Mouse (Mus musculus): ENCODE measurements around the gene Tcf12. TPM values are rescaled to one million over a fixed set of nuclear protein-coding genes. Genes with fewer than 3 reads are reported as not detected.
A peak's percentile ranks its signal among the peaks of the same experiment; 100 is the strongest.

The Tcf12 gene
- total RNA-seq, 2 experiments from 2014 or later = 80.3 to 91.0 TPM

- DNase-seq = no peak
Observed at GRCm38 (mm10) chr9:72088893-72089611, 22.6 kb downstream of the Tcf12 start.

- no peak for DNase-seq
Observed at GRCm38 (mm10) chr9:72085017-72085416, 26.7 kb downstream of the Tcf12 start.

DNA sequence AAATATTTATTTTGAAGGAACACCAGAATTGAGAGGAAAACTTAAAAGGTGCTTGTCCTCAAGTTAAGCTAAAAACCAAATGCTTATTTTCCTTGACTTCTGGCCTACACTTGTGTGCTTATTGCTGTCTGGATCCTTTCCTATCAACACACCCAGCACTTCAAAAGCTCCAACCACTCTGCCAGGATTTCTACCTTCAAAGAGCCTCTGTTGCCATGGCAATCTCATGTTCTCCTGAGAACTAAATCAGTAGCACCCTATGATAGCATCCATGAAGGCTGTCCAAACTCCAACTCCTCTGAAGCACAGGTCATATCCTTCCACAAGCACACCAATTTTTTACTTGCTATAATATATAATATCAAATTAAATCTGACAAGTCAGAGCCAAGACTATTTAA lies 27.5 kb downstream of the Tcf12 start:
- DNase-seq = peak in 1 of 2 experiments; percentile 11

DNA sequence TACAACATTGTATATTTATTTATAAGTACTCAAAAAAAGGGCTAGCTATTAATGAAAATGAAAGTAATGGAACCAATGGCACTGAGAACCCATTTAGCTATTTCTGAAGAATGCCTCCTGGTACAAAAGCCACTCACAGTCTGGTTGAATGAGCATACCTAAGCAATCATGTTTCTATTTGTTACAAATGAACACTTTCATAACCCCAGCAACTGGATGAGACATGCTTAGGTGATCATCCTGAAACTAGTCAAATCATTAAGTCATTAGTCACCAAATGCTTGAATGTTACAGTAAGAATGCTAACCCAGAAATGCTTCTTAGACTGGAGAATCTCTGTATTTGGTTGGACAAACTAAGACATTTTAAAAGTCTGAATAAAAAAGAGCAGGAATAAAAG lies 35.5 kb downstream of the Tcf12 start:
- DNase-seq = no peak

DNA sequence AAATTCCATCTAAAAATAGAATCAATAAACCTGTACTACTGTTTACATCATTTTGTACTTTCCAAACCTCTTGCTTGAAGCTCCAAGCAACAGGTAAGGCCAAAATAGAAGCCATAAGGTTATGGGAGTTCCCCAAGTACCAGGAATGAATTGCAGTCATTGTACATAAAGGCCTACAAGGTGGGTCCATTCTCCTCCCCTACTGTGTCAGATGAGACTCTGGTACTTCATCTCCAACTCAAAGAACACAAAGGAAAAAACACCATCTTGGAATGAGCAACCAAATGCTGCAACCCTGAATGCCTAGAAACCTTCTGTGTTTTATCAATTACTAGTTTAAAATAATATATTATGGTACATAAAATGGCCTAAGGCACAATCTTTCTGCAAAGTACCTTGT lies 45.5 kb downstream of the Tcf12 start:
- DNase-seq = no peak

- DNase-seq = no peak
Observed at GRCm38 (mm10) chr9:72053144-72053543, 58.5 kb downstream of the Tcf12 start.

DNA sequence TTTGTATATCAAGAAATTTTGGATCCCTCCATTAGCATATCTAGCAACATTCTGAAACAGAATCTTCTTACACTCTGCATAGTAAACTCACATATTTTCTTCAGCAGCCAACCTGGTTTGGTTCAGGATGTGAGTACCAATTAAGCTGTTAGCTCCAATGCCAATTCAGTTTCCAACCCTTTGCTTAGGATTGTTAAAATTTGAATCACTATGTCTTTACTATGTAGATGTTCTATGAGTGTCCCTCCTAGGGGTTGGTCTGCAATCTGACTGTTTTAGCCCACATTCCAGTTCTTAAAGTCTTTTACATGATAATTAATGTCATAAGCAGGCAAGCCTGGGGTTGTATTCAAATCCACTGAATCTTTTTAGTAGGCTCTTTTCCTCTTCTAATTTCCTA lies 71.5 kb downstream of the Tcf12 start:
- no peak for DNase-seq

DNA sequence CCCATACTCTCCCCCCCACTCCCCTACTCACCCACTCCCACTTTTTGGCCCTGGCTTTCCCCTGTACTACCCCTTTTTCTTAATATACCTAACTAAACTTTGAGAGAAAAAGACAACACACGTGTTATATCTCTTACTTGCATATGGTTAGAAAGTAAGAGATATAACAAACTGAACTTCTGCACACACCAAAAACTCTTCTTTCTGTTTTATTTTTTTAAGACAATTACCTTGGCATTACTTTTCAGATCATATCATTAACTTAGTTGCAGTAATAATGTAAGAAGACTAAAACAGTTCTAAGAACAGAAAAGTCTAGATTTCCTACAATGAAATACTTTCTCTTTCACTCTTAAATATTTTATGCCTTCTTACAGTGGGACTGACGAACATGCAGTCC lies 72.3 kb downstream of the Tcf12 start:
- DNase-seq = no peak

DNA sequence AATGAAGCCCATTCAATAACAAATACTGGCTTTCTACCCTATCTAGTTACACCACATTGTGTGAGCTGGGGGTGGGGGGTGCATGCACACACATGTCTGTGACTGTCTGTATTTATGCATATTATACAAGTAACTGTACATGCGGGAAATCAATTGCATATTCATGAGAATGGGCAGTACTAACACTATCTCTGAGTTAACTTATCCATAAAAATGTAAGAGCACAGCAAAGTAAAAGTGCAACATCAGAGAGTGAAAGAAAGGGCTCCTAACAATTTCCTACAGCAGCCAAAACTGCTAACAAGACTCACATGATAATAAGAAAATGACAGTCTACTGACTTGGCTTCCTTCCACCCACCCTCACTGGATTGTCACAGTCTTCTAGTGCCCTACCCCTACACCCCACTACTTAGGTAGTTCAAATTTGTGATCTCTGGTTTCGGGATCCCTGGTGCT lies 74.6 kb downstream of the Tcf12 start:
- DNase-seq = no peak

DNA sequence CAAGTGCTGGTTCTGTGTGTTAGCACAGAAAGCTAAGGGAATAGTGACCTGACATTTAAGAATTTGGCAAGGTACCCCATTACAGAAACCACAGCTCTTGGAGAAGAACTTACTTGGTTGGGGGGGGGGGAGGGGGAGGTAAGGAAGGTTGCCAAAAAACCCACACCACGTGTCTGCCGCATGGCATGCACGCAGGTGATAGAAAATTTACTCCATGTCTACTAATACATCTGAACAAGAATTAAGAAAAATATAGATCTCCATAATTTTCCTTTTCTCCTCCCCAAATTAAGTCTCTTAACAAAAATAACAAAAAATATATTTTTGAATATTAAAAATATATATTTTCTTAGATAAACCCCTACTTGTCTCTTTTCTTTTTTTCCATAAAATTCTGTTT lies 75.4 kb downstream of the Tcf12 start:
- DNase-seq = no peak

DNA sequence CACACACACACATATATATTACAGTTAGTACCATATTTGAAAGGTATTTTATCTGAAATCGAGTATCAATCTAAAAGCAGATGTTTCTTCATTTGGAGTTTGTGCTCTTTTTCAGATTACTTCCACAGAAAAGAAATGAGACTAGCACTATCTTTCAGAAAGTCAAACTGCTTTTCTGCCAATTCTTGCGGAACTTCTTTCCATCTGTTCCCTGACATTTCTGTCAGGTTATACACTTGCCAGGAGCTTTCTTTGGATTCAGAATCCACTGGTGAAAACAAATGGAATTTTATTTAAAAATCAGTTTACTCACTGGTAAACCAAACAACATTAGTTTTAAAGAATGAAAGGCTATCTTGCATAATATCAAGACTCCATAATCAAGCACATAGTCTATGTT lies 78.4 kb downstream of the Tcf12 start:
- no peak for DNase-seq

- no peak for DNase-seq
Observed at GRCm38 (mm10) chr9:72030274-72030673, 81.4 kb downstream of the Tcf12 start.

DNA sequence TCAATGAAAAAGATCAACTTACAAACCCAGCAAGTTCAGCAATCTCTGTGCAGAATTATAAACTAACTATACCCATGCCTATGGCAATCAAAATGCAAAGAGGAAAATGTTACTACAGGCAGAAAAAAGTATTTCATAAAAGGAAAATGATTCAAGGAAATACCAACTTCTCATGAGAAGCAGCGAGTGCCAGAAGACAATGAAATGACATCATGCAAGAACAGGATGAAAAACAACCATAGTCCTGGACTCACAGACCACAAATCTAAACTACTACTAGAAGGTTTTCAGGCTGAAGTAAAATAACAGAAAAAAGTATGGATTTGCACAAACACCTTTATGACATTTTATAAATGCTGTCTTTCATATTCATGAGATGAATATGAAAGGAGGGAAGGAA lies 82.1 kb downstream of the Tcf12 start:
- no peak for DNase-seq

DNA sequence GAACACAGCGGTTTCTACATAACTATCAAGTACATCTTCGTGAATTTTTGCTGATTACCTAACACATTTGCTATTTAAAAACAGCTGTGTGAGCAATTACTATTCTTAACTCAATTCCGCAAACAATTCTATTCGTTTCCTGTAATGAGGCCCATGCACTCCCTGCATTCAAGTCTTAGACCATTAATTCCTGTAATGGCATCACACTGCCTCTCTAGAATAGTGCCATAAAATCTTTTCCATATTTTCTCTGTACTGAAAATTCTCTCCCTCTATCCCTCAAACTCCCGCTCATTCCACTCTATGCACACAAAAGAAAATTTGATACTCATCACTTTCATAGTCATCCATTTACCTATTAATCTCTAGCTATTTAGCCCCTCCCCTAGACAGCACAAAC lies 88.4 kb downstream of the Tcf12 start:
- DNase-seq = no peak

- DNase-seq = no peak
Observed at GRCm38 (mm10) chr9:72021512-72021911, 90.2 kb downstream of the Tcf12 start.

DNA sequence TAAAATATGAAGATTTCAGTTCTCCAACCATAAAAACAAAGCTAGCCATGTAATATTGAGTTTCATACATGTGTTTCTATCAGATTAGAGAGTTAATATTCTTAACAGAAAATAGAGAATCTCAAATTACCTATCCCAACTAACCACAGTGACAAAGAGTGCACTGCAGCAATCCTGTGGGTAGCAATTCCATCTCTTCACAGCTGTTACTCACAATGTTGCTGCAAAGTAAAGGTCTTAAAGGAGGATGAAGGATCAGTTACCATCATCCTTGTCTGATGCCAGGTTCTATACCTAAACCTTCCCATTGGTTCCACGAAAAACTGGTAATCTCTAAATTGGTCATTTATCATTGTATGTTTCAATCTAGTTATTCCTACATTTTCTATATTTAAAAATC lies 95.7 kb downstream of the Tcf12 start:
- no peak for DNase-seq

DNA sequence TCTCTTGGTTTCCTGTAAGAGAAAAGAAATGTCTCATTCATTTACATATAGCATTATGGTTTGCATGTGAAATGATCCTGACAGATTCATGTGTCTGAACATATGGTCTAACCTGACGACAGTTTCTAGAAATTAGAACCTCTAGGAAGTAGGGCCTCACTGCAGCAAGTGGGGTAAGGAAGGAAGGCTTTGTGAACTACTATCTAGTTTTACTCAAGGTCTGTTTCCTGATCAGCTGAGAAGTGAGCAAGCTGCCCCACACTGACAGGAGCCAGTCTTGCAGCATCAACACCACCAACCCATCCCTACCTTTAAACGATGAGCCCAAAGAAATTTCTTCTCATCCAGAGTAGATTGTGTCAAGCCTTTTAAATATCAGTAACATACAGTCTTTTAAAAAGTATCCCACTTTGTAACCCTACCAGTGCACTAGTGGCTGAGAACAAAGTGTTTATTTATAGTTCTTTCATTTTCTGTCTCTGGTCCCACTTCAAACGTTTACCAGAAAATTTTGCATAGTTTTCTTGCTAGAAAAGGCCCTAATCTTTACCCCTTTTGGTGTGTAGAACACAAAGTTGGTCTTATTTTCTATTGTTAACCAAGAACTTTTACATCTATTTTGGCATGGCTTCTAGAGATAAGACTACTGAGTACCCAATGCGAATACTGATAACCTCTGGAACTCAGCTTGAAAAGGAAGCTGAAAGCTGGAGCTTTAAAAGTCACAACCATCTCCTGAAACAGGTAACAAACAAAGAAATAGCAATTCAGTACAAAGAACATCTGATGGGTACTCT lies 96.9 kb downstream of the Tcf12 start:
- no peak for DNase-seq

DNA sequence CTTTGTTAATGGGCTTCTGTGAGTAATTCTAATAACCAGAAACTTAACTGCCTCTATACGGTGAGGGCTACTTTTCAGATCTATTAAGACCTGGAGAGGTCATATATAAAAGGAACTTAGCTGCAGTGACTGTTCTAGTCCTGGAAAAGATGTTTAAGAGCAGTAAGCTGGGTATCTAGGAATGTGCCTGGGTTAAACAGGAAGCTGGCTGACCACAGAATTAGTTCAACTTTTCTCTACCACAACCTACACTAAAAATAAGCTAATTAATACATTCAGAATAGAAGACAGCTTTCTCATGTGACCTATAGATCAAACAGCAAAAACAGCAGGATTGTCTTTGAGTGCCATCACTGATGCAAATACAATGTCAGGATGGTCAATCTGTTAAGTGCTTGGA lies 98.1 kb downstream of the Tcf12 start:
- DNase-seq = no peak

- DNase-seq = no peak
Observed at GRCm38 (mm10) chr9:72008634-72009033, 103.0 kb downstream of the Tcf12 start.

GRCm38 (mm10) chr9:71991147-71991546 lies 120.5 kb downstream of the Tcf12 start:
- no peak for DNase-seq

DNA sequence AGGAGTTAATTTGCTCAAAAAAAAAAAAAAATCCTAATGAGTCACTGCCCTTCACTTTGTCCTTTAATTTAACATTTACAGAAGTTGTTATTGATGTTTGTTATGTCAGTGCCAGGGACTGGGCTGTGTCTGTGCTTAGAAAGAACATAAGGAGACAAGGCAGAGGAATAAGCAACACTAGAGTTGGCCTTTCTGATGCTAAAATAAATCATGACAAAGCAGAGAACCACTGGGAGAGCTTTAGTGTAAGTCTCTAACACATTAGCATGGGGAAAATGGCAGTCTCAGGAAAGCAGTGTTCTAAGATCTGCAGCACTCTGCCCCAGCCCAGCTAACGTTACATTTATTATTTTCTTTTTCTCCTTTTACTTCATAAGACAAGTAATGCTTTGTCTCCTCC lies 121.3 kb downstream of the Tcf12 start:
- DNase-seq = peak in 1 of 2 experiments; percentile 20

DNA sequence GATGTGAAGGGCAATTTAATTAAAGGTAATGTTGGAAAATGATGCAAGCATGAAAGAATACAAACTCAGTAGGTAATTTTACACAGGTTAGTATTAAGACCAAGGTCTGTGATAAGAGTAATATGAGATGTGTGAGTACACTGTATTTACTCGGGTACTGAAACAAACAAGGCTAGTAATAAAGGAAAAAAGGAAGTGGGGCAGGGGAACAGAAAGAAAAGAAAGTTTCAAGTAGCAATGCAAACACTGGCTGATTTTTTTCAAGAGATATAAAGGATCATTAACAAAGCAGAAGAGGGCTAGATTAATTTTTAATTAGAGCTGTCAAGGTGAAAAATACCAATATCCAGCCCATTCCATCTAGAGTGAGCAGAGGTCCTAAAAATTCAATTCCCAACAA lies 122.0 kb downstream of the Tcf12 start:
- no peak for DNase-seq

DNA sequence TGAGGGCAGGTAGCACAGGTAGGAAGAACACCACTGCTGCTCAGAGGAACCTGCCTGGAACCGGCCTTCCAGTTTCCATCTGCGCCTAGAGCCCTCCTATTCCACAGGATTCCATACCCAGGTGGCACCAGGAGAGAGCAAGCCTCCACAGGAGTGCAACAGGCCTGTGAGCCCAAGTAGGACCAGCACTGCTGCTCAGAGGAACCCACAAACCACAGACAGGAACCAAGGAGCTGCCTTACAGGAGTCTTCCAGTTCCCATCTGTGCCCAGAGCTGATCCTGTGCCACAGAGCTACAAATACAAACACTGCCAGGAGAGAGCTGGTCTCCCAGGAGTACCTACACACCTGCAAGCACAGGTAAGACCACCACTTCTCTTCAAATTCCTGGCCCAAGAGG lies 125.0 kb downstream of the Tcf12 start:
- DNase-seq = no peak

DNA sequence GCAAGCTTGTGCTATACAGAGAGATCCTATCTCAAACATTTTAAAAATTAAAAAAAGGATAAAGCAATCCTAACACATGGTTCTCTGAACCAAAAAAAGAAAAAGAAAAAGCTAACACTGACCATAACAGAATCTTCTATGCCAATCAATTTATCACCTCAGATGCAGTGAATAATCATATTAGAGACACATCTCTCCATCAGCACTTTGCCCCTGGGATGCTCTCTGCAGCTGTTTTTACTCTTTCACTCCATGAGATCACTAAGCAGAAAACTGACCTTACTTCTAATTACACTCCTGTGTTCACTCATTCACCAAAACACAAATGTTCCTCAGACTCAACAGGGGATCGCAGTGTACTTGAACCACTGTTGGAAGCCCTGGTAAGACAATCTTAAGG lies 128.8 kb downstream of the Tcf12 start:
- DNase-seq = no peak

Measured in adrenal gland, postnatal 36 days (tissue).